ENCODE assay signal across 8 mouse cellular contexts in genomic region chr7:28945416-28946270, GRCm38 (mm10). TPM values are rescaled to one million over a fixed set of nuclear protein-coding genes. Genes with fewer than 3 reads are reported as not detected.
DNase-seq lines count a peak whose midpoint lies in the region; ATAC-seq and TF ChIP-seq lines count a peak whose summit lies in the region.

No protein-coding gene starts in this region.

- no peaks in the 10 kb centered on the region for H3K9me3 ChIP-seq in forebrain, embryonic 15.5 days

- 17% methylated on average over 10 of the region's 10 CpGs for WGBS in forebrain, embryonic 15.5 days
- WGBS in cerebellum, adult 2 months: 59% methylated on average over 10 of the region's 10 CpGs

- no peak for TF ChIP-seq POLR2A in myocyte (IDR thresholded peaks at IDR 0.05; ENCODE audit: insufficient read length, low read depth)
- TF ChIP-seq POLR2A in cerebellum, adult 2 months (IDR thresholded peaks at IDR 0.05; ENCODE audit: borderline replicate concordance, insufficient read depth, low read length): no peak

- H3K4me2 ChIP-seq in forebrain, embryonic 15.5 days (replicated peaks): no peak overlapping the region
- H3K4me2 ChIP-seq in myocyte (ENCODE audit: low read depth): peak overlapping the region; percentile 80

- no peak overlapping the region for H3K4me3 ChIP-seq in layer of hippocampus, adult 2 months
- H3K4me3 ChIP-seq in forebrain, embryonic 15.5 days: no peak overlapping the region
- no peak overlapping the region for H3K4me3 ChIP-seq in myocyte
- no peak overlapping the region for H3K4me3 ChIP-seq in cerebellum, adult 2 months (replicated peaks; ENCODE audit: insufficient read depth, low read depth, low read length)

- H3K27me3 ChIP-seq in forebrain, embryonic 15.5 days: no peaks in the 10 kb centered on the region
- H3K27me3 ChIP-seq in myocyte (ENCODE audit: control insufficient read depth, insufficient read depth, insufficient read length): no peaks in the 10 kb centered on the region
- H3K27me3 ChIP-seq in cerebellum, adult 2 months (ENCODE audit: control insufficient read depth, insufficient read depth, low read length): no peaks in the 10 kb centered on the region

- H3K4me1 ChIP-seq in forebrain, embryonic 15.5 days: peaks cover 29% of the 10 kb centered on the region
- H3K4me1 ChIP-seq in cerebellum, adult 2 months (ENCODE audit: control insufficient read depth, insufficient read depth, low read length): peaks cover 20% of the 10 kb centered on the region

- no peak overlapping the region for H3ac ChIP-seq in myocyte (ENCODE audit: control insufficient read depth, insufficient read length)

- no peaks in the 10 kb centered on the region; the same call in 1 of the 2 replicates for H3K36me3 ChIP-seq in forebrain, embryonic 15.5 days
- H3K36me3 ChIP-seq in myocyte (ENCODE audit: control insufficient read depth, insufficient read depth): peaks cover 12% of the 10 kb centered on the region

- ATAC-seq in forebrain, embryonic 15.5 days (replicated peaks): peak; percentile 69

- no peak overlapping the region for H3K9ac ChIP-seq in forebrain, embryonic 15.5 days (replicated peaks)

- TF ChIP-seq CTCF in layer of hippocampus, adult 2 months (conservative IDR thresholded peaks at IDR 0.05): no peak
- no peak for TF ChIP-seq CTCF in cerebellum, adult 2 months (IDR thresholded peaks at IDR 0.05; ENCODE audit: borderline replicate concordance, insufficient read depth, low read depth, low read length)

- peaks cover 86% of the 10 kb centered on the region for H3K79me2 ChIP-seq in myocyte (ENCODE audit: control insufficient read depth, insufficient read depth)

- peak overlapping the region; percentile 75 for H3K27ac ChIP-seq in layer of hippocampus, adult 2 months
- H3K27ac ChIP-seq in forebrain, embryonic 15.5 days (replicated peaks): peak overlapping the region; percentile 47
- H3K27ac ChIP-seq in cerebellum, adult 2 months (ENCODE audit: insufficient read depth, low read length): no peak overlapping the region

- no peak for DNase-seq in layer of hippocampus, adult 2 months (ENCODE audit: low spot score in 2 of 2)
- DNase-seq in layer of hippocampus, adult 8-10 months (ENCODE audit: low spot score in 2 of 2): no peak
- DNase-seq in kidney, postnatal 4 days: peak; percentile 66 to 79
- no peak for DNase-seq in cerebellum, adult 2 months
- no peak for DNase-seq in gastrocnemius, adult 8-10 months (ENCODE audit: low spot score in 2 of 2)
- no peak for DNase-seq in thymus, postnatal 14 days

TF ChIP-seq in myocyte, 11 proteins besides CTCF, POLR2A, EP300 and RAD21:
- no peak for TF ChIP-seq E2F4 (IDR thresholded peaks at IDR 0.05; ENCODE audit: insufficient read depth)
- no peak for TF ChIP-seq POLR2AphosphoS2 (IDR thresholded peaks at IDR 0.05; ENCODE audit: insufficient read length, low read depth)
- no peak for TF ChIP-seq CEBPB (IDR thresholded peaks at IDR 0.05; ENCODE audit: insufficient read depth, poor library complexity, severe bottlenecking)
- TF ChIP-seq MYOD1 (IDR thresholded peaks at IDR 0.05; ENCODE audit: control insufficient read depth in 1 of 3, insufficient read length in 2 of 3, low read depth in 2 of 3): no peak
- no peak for TF ChIP-seq TCF12 (IDR thresholded peaks at IDR 0.05; ENCODE audit: insufficient read depth, poor library complexity, severe bottlenecking)
- peak; percentile 84 for TF ChIP-seq SRF (IDR thresholded peaks at IDR 0.05; ENCODE audit: control insufficient read depth, insufficient read length, low read depth)
- peak in 1 of 3 experiments; percentile 24 for TF ChIP-seq MYOG (IDR thresholded peaks at IDR 0.05; ENCODE audit: control insufficient read depth in 1 of 3, insufficient read depth in 1 of 3, insufficient read length in 2 of 3, low read depth in 2 of 3)
- TF ChIP-seq USF1 (IDR thresholded peaks at IDR 0.05; ENCODE audit: low read depth): no peak
- TF ChIP-seq TCF3 (IDR thresholded peaks at IDR 0.05; ENCODE audit: insufficient read length, low read depth): no peak
- TF ChIP-seq REST (IDR thresholded peaks at IDR 0.05; ENCODE audit: insufficient read depth, insufficient read length): no peak
- TF ChIP-seq MAX (IDR thresholded peaks at IDR 0.05; ENCODE audit: low read depth): no peak

RNA-seq across cellular contexts. Expression of gene Actn4, which starts 16.5 kb away (rescaled TPM):
- 100 to 1,000 TPM; 131 to 134 TPM for total RNA-seq in layer of hippocampus, adult 2 months (2021)
- total RNA-seq in layer of hippocampus, adult 8-10 months (2022): 100 to 1,000 TPM; 136 to 138 (median 137) TPM
- polyA plus RNA-seq in forebrain, embryonic 15.5 days (2015; fragmentation: Nextera tagmentation; extraction: Ambion mirVana): 134 TPM in 2 replicates
- 270 TPM for polyA plus RNA-seq in myocyte (2012; fragmentation: generic; extraction: Trizol)
- polyA plus RNA-seq in cerebellum, adult 2 months (2012; rRNA removed): 129 and 135 TPM in 2 replicates
- 10 to 100 TPM; 21.3 to 36.9 (median 28.2) TPM for total RNA-seq in gastrocnemius, adult 8-10 months (2022)

RNA-seq across cellular contexts. Expression of gene Eif3k, which starts 36.0 kb away (rescaled TPM):
- 100 to 1,000 TPM; 198 to 202 TPM for total RNA-seq in layer of hippocampus, adult 2 months (2021)
- total RNA-seq in layer of hippocampus, adult 8-10 months (2022): 100 to 1,000 TPM; 182 to 214 (median 197) TPM
- polyA plus RNA-seq in forebrain, embryonic 15.5 days (2015; fragmentation: Nextera tagmentation; extraction: Ambion mirVana): 303 and 307 TPM in 2 replicates
- polyA plus RNA-seq in myocyte (2012; fragmentation: generic; extraction: Trizol): 335 TPM
- polyA plus RNA-seq in cerebellum, adult 2 months (2012; rRNA removed): 322 and 331 TPM in 2 replicates
- 100 to 1,000 TPM; 130 to 143 (median 134) TPM for total RNA-seq in gastrocnemius, adult 8-10 months (2022)

RNA-seq across cellular contexts. Expression of gene Map4k1, which starts 36.2 kb away (rescaled TPM):
- 1 to 10 TPM in 1 of 2 experiments, under 1 TPM in 1; 0.90 to 1.8 TPM for total RNA-seq in layer of hippocampus, adult 2 months (2021)
- total RNA-seq in layer of hippocampus, adult 8-10 months (2022): 1 to 10 TPM; 1.3 to 3.5 (median 1.7) TPM
- polyA plus RNA-seq in forebrain, embryonic 15.5 days (2015; fragmentation: Nextera tagmentation; extraction: Ambion mirVana): 5.5 and 7.7 TPM in 2 replicates
- 0.18 TPM for polyA plus RNA-seq in myocyte (2012; fragmentation: generic; extraction: Trizol)
- polyA plus RNA-seq in cerebellum, adult 2 months (2012; rRNA removed): 1.2 and 1.3 TPM in 2 replicates
- total RNA-seq in gastrocnemius, adult 8-10 months (2022): under 1 TPM; 0.22 to 0.82 (median 0.41) TPM

Comparison
In these comparisons a context has a peak if more than half of its experiments do, and no peak if none do; other contexts are left out.
1. DNase-seq: peak in kidney, postnatal 4 days (2 of 2); none in layer of hippocampus, adult 2 months (0 of 2), layer of hippocampus, adult 8-10 months (0 of 2), cerebellum, adult 2 months (0 of 2), gastrocnemius, adult 8-10 months (0 of 2) and thymus, postnatal 14 days (single experiment).